Mouse (Mus musculus): ENCODE results near the gene Sfxn5. TPM values are rescaled to one million over a fixed set of nuclear protein-coding genes. Genes with fewer than 3 reads are reported as not detected.
A peak's percentile ranks its signal among the peaks of the same experiment; 100 is the strongest.

Gene Sfxn5
- total RNA-seq, 2 experiments from 2014 or later = 141 to 142 TPM

- DNase-seq (ENCODE audit: low spot score in 2 of 2) = peak; percentile 69 to 79
Observed at GRCm38 (mm10) chr6:85237595-85238337, 95.5 kb downstream of the Sfxn5 start.

- peak; percentile 62 to 70 for DNase-seq (ENCODE audit: low spot score in 2 of 2)
Observed at GRCm38 (mm10) chr6:85237001-85237400, 96.2 kb downstream of the Sfxn5 start.

GRCm38 (mm10) chr6:85234796-85235195 is 98.4 kb downstream of the Sfxn5 start:
- DNase-seq (ENCODE audit: low spot score in 2 of 2) = no peak

GRCm38 (mm10) chr6:85232836-85233623 is 100.2 kb downstream of the Sfxn5 start:
- DNase-seq (ENCODE audit: low spot score in 2 of 2) = no peak

- no peak for DNase-seq (ENCODE audit: low spot score in 2 of 2)
Observed at GRCm38 (mm10) chr6:85232045-85232444, 101.2 kb downstream of the Sfxn5 start.

DNA sequence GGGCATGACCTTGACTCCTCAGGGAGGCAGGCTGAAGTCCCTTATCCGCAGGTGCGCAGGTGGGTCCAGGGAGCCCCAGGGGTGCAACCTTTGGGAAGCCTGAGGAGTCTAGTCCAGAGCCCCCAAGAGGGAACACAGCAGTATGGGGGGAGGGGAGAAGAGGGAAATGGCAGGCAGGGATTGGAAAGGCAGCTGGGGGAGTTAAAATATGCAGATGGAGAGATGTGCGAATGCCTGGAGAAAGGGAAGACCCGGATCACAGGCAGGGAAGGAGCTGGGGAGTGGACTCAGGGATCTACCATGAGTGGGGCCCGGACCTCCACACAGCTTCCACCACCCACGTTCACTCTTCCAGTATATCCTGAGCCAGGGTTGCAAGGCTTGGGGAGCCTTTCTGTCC is 101.8 kb downstream of the Sfxn5 start:
- peak; percentile 32 to 53 for DNase-seq (ENCODE audit: low spot score in 2 of 2)

GRCm38 (mm10) chr6:85230762-85231161 is 102.5 kb downstream of the Sfxn5 start:
- DNase-seq (ENCODE audit: low spot score in 2 of 2) = no peak

DNA sequence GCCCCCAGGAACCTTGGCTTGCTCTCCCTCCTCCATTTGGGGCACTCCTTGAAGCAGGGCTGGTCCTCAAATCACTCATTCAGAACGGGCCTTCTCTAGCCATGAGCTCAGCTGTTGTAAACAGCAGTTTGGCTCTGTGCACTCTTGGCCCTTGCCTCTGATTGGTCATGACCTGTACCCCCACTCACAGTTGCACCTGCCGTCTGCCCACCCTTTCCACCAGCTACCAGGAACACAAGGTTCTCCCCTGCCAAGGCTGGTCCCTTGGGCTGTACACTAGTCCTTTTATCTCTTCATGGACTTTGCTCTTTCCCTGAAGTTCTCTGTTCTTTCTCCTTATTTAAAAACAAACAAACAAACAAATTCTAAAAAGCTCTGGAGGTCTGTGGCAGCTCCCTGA is 105.7 kb downstream of the Sfxn5 start:
- no peak for DNase-seq (ENCODE audit: low spot score in 2 of 2)

DNA sequence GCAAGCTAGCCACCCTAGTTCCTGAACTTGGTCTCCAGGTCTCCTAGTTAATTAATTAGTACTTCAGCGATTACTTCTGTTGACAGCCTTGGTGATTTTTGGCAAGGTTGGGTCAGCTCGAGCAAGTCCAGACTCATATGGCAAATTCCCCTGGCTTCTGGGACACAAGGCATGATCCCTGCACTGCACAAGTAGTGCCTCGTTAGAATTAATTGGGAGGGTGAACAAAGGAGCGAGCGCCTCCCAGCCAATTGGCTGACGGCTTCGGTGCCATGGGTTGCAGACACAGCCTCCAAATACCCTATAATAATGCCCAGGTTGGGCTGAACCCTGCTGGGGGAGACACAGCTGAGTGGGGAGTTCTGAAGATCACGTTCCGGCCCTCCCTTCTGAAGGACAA is 106.7 kb downstream of the Sfxn5 start:
- DNase-seq (ENCODE audit: low spot score in 2 of 2) = peak; percentile 44 to 51

- DNase-seq (ENCODE audit: low spot score in 2 of 2) = no peak
Observed at GRCm38 (mm10) chr6:85224442-85224891, 108.8 kb downstream of the Sfxn5 start.

DNA sequence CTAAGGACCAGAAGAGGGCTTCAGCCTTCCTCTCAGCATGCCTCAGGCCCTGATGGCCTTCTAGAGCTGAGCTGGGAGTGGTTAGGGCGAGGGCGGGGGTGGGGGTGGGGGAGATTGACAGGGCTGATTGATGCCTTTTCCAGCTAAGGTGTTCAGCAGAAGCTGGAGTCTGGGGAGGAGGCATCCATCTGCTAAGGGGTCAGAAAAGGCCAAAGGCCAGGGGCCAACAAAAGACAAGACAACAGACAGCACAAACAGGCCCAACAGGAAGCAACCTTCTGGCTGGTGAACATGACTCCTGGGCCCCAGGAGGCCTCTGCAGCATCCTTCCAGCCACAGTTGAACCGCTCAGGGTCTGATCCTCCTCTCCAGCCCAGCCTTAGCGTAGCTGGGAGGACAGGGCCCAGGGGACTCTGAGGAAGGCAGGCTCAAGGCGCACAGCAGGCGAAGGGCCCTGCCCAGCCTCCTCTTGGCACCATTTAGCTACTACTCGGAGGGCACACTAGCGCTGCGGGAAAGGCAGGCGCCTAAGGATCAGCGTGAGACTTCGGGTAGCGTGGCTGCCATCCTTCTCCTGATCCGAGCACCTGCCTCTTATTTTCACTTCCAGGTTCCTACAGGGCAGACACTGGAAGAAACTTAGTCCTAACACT is 109.6 kb downstream of the Sfxn5 start:
- no peak for DNase-seq (ENCODE audit: low spot score in 2 of 2)

DNA sequence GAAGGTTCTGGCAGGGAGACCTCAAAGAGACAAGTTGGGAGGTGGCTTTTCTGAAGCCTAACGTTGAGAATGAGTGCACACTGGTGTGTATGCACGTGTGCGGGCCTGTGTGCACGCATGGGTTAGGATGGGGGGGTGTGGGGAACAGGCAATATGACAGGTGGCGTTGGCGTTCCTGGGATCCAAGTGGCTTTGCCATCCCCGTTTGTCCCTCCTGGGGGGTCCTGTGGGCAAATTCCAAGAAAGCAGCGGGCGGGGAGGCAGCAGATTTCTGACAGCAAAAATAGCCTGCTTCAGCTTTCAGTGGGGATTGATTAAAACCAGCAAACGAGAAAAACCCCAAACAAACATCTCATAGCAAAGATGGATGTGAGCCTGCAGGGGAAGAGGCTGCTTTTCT is 110.7 kb downstream of the Sfxn5 start:
- DNase-seq (ENCODE audit: low spot score in 2 of 2) = no peak

DNA sequence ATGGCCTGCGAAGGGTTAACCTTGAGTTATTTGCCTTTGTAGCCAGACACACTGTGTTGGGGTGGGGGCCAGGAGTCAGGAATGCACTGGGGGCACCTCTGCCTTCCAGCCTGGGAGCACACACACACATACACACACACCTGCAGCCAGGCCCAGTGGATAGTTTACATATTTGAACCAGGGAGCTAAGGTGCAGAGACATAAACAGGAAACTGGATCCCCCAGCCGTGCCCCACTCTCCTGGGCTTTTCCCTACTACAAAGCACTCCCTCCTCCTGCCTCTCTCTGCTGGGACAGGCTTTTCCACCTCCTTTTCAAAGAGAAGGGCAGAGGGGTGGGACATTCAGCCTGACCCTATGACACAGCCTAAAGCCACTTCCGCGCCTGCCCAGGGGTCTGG is 112.3 kb downstream of the Sfxn5 start:
- DNase-seq (ENCODE audit: low spot score in 2 of 2) = no peak

DNA sequence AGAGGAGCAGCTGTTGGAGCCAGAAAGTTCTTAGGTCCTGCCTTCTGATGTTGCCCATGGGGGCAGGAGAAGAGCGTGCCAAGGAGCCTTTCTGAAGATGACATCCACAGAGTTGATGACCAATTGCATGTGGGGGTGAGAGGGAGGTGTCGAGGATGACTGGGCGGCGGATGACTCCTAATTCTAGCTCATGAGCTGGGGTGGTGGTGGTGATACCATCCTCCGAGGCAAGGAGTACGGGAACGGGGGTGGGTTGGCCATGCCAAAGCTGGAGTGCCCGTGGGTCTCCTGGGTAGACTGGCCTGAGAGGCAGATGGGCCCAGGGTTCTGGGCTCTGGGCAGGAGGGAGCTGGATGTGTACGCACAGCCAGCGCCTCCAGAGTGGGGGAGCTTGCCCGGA is 113.5 kb downstream of the Sfxn5 start:
- DNase-seq (ENCODE audit: low spot score in 2 of 2) = no peak

GRCm38 (mm10) chr6:85218684-85219445 is 114.4 kb downstream of the Sfxn5 start:
- no peak for DNase-seq (ENCODE audit: low spot score in 2 of 2)

DNA sequence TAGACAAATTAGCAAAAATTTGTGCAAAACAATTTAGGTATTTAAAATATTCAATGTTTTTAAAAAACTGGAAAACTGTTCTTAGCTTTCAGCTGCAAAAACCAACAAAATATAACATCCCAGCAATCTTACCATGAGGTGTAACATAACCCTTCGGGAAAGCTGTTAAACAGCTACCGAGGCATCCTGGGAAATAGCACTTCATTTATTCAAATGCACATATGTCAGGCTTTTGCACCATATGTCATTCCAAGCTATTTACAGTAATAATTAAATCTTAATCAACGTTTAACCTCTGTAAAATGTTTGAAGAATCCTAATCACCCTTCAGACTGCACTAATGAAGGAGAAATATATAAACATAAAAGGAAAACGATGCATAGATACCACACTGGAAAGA is 115.0 kb downstream of the Sfxn5 start:
- no peak for DNase-seq (ENCODE audit: low spot score in 2 of 2)

DNA sequence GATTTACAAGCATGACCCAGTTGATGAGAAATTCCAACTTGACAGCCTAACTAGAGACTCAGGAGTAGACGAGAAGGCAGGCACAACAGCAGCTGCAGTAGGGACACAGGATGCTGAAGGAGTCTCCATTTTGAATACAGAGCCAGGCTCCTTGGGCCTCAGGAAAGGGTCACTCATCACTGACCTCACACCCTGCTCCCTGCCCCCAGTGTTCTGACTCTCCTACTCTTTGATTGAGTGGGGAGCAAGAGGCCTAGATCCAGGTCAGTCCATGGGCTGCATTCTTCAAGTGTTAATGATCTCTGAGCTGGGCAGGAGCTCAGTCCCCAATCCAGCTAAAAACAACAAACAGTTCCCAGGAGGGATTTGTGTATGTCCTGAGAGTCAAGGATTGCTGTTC is 122.5 kb downstream of the Sfxn5 start:
- DNase-seq (ENCODE audit: low spot score in 2 of 2) = no peak

DNA sequence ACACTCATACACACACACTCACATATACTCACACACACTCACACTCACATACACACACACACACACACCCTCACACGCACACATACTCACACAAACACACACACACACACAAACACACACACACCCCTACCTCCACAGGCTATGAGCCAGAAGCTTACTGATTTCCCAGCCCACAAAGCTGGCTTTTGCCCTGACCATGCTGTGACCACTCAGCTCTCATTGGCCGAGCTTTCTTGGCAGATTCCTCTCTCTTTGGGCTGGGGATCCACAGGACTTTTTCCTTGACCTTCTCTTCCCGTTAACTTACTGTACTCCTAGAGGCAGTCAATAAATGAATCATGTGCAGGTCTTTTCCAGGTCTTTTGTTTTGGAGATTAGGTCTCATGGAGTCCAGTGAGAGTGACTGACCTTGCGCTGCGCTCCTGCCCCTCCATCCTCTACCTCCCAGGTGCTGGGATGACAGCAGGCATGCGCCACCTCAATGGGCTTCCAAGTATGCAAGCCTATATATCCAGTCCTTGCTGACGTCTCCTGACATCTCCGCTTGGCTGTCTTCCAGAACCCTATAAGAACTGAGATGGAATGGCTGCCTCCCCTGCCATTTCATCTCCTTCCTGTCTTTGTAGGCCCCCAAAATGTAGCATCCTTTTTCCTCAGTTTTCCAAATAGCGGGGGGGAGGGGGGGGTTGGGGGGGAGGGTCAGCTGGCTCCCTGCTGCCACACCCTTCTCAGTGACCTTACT is 123.8 kb downstream of the Sfxn5 start:
- DNase-seq (ENCODE audit: low spot score in 2 of 2) = no peak

DNA sequence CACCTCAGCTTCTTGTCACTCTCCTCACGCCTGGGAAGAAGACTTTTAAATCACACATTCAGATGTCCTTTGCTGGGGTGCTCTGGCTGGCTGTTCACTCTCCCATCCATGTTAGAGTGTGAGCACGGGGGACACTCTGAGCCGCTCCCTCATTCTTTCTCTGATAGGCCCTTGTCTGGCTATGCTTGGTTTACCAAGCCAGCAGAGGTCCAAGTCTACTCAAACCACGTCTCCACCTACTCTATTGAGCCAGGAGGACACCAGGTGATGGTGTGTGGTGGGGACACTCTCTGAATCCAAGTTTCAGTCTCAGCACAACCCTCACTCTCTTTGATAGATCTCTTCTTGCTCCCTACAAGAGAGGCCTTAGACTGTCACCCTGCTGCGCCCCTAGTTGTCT is 125.9 kb downstream of the Sfxn5 start:
- no peak for DNase-seq (ENCODE audit: low spot score in 2 of 2)

- DNase-seq (ENCODE audit: low spot score in 2 of 2) = peak; percentile 59 to 60
Observed at GRCm38 (mm10) chr6:85206939-85207285, 126.3 kb downstream of the Sfxn5 start.
